Comparison of ENCODE assay signal across 16 mouse cellular contexts in the genomic region with DNA sequence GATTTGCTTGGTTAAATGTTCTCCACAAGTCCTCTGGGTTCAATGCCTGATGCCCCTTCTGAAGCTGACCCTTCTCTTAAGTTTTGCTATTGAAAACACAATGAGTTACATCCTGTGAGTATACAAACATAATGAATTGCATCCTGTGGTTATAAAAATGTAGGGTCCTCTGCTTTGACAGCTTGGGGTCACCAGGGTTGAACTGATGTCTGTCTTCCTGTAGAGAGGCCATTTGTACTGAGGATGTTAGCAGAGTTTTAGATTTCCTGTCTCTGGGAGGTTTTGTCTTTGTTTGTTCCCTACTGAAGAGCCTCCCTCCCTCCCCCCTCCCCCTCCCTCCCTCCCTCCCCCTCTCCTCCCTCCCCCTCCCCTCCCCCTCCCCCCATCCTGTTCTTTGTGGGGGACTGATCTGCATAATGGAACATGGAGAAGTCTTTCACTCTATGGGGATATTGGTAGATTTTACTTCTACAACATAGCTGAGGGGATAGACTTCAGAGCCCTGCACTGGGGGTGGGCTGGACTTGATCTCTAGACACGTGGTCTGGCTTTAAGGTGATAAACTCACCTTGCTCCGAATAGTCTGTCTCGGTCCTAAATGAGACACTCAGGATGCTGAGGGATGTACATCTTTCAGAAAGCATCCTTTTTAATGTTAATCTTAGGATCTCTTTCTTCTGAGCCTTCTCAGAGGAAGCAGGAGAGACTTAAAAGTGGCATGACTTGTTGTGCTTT.
A peak's percentile ranks its signal among the peaks of the same experiment; 100 is the strongest.
DNase-seq lines count a peak whose midpoint lies in the region; ATAC-seq and TF ChIP-seq lines count a peak whose summit lies in the region.
"Had no signal": no experiment of that assay in that cellular context is flagged by ENCODE, and none has a peak within 500 bp of the region (broad histone marks: within the 10 kb centered on the region; RNA-seq: fewer than 3 reads in every experiment).

No protein-coding gene starts in this region.

- H3K27me3 ChIP-seq in kidney, embryonic 15.5 days = no peaks in the 10 kb centered on the region
- no peaks in the 10 kb centered on the region for H3K27me3 ChIP-seq in stomach, embryonic 16.5 days (ENCODE audit: control insufficient read depth, insufficient read depth, low read length)
- H3K27me3 ChIP-seq in stomach, postnatal 0 days (ENCODE audit: control insufficient read depth, insufficient read depth, low read length) = no peaks in the 10 kb centered on the region
- H3K27me3 ChIP-seq in limb, embryonic 15.5 days = no peaks in the 10 kb centered on the region
- H3K27me3 ChIP-seq: forebrain, embryonic 15.5 days; hindbrain, embryonic 12.5 days had no signal

- intact Hi-C loops in gastrocnemius, adult 2 months (cut with DNase I) = no loop called here

- 48% methylated on average over 3 of the region's 3 CpGs for WGBS in kidney, embryonic 15.5 days
- WGBS in stomach, embryonic 16.5 days = 56% methylated on average over 3 of the region's 3 CpGs
- 66% methylated on average over 3 of the region's 3 CpGs for WGBS in stomach, postnatal 0 days
- WGBS in limb, embryonic 15.5 days = 41% methylated on average over 3 of the region's 3 CpGs

- no peaks in the 10 kb centered on the region for H3K36me3 ChIP-seq in kidney, embryonic 15.5 days
- no peaks in the 10 kb centered on the region for H3K36me3 ChIP-seq in stomach, embryonic 16.5 days (ENCODE audit: control insufficient read depth, insufficient read depth, low read length)
- H3K36me3 ChIP-seq in stomach, postnatal 0 days (ENCODE audit: control insufficient read depth, insufficient read depth, low read length) = no peaks in the 10 kb centered on the region
- H3K36me3 ChIP-seq in limb, embryonic 15.5 days = 0 out of 2 replicates have a peak, but pooled peaks cover 4% of the 10 kb centered on the region
- H3K36me3 ChIP-seq: forebrain, embryonic 15.5 days; hindbrain, embryonic 12.5 days had no signal

- TF ChIP-seq CTCF in stomach, postnatal 0 days (IDR thresholded peaks at IDR 0.05; ENCODE audit: low read depth) = no peak
- no peak for TF ChIP-seq CTCF in gastrocnemius, adult 2 months (IDR thresholded peaks at IDR 0.05)

- peak overlapping the region; percentile 51; the same call in 1 of the 2 replicates for H3K27ac ChIP-seq in kidney, embryonic 15.5 days
- H3K27ac ChIP-seq in stomach, embryonic 16.5 days (ENCODE audit: low read length) = peak overlapping the region; percentile 15; the same call in 1 of the 2 replicates
- H3K27ac ChIP-seq in stomach, postnatal 0 days (replicated peaks) = no peak overlapping the region
- H3K27ac ChIP-seq in limb, embryonic 15.5 days = peak overlapping the region; percentile 8; the same call in 1 of the 2 replicates
- no peak overlapping the region for H3K27ac ChIP-seq in gastrocnemius, adult 2 months
- H3K27ac ChIP-seq: forebrain, embryonic 15.5 days; heart, adult 2 months; hindbrain, embryonic 12.5 days; liver, embryonic 14.5 days had no signal

- no peak overlapping the region for H3K4me3 ChIP-seq in kidney, embryonic 15.5 days (replicated peaks)
- H3K4me3 ChIP-seq in stomach, embryonic 16.5 days (replicated peaks; ENCODE audit: low read length) = no peak overlapping the region
- H3K4me3 ChIP-seq in stomach, postnatal 0 days (ENCODE audit: low read depth, low read length) = no peak overlapping the region
- H3K4me3 ChIP-seq in limb, embryonic 15.5 days = no peak overlapping the region
- H3K4me3 ChIP-seq in gastrocnemius, adult 2 months = no peak overlapping the region
- H3K4me3 ChIP-seq: forebrain, embryonic 15.5 days; heart, adult 2 months; hindbrain, embryonic 12.5 days had no signal

- H3K9ac ChIP-seq in kidney, embryonic 15.5 days = no peak overlapping the region
- H3K9ac ChIP-seq in stomach, embryonic 16.5 days (ENCODE audit: low read length) = no peak overlapping the region
- H3K9ac ChIP-seq in stomach, postnatal 0 days (ENCODE audit: low read length) = no peak overlapping the region
- H3K9ac ChIP-seq in limb, embryonic 15.5 days = no peak overlapping the region
- H3K9ac ChIP-seq: forebrain, embryonic 15.5 days; hindbrain, embryonic 12.5 days; liver, embryonic 14.5 days had no signal

- peaks cover 10% of the 10 kb centered on the region for H3K4me1 ChIP-seq in kidney, embryonic 15.5 days
- 0 out of 2 replicates have a peak, but pooled peaks cover 2% of the 10 kb centered on the region for H3K4me1 ChIP-seq in stomach, embryonic 16.5 days (ENCODE audit: control insufficient read depth, insufficient read depth, low read length)
- H3K4me1 ChIP-seq in stomach, postnatal 0 days (replicated peaks; ENCODE audit: control insufficient read depth, insufficient read depth) = no peaks in the 10 kb centered on the region
- H3K4me1 ChIP-seq in limb, embryonic 15.5 days = peaks cover 5% of the 10 kb centered on the region; the same call in 1 of the 2 replicates

- no peaks in the 10 kb centered on the region for H3K9me3 ChIP-seq in kidney, embryonic 15.5 days (replicated peaks)
- H3K9me3 ChIP-seq in stomach, embryonic 16.5 days (replicated peaks; ENCODE audit: control insufficient read depth, low read length) = no peaks in the 10 kb centered on the region
- H3K9me3 ChIP-seq in stomach, postnatal 0 days (ENCODE audit: control insufficient read depth, low read length) = no peaks in the 10 kb centered on the region
- no peaks in the 10 kb centered on the region for H3K9me3 ChIP-seq in limb, embryonic 15.5 days
- H3K9me3 ChIP-seq: forebrain, embryonic 15.5 days; hindbrain, embryonic 12.5 days had no signal

- H3K4me2 ChIP-seq in kidney, embryonic 15.5 days = no peak overlapping the region
- H3K4me2 ChIP-seq in stomach, embryonic 16.5 days (ENCODE audit: low read depth, low read length) = no peak overlapping the region
- no peak overlapping the region for H3K4me2 ChIP-seq in stomach, postnatal 0 days (replicated peaks; ENCODE audit: low read depth)
- H3K4me2 ChIP-seq in limb, embryonic 15.5 days = no peak overlapping the region
- H3K4me2 ChIP-seq: forebrain, embryonic 15.5 days; hindbrain, embryonic 12.5 days had no signal

- no peak for DNase-seq in kidney, postnatal 10 days
- no peak for DNase-seq in stomach, postnatal 0 days (ENCODE audit: low spot score)
- DNase-seq in ZHBTc4 (ENCODE audit: low read depth, low spot score) = peak; percentile 50
- no peak for DNase-seq in gastrocnemius, adult 2 months
- DNase-seq: cerebellum, postnatal 14 days; heart, adult 2 months; left cerebral cortex, postnatal 4 days; midbrain, embryonic 14.5 days; right cerebral cortex, postnatal 14 days had no signal

- TF ChIP-seq EP300 in stomach, postnatal 0 days (optimal IDR thresholded peaks at IDR 0.05) = no peak

- ATAC-seq in kidney, embryonic 15.5 days (replicated peaks; ENCODE audit: low FRiP score) = no peak
- no peak for ATAC-seq in stomach, embryonic 16.5 days (ENCODE audit: insufficient read depth, low FRiP score)
- no peak for ATAC-seq in stomach, postnatal 0 days (ENCODE audit: low FRiP score, low TSS enrichment)
- no peak for ATAC-seq in limb, embryonic 15.5 days (ENCODE audit: insufficient number of reproducible peaks, low FRiP score, low TSS enrichment, low read depth)
- ATAC-seq: forebrain, embryonic 15.5 days; intestine, postnatal 0 days had no signal

Comparison
In these comparisons a context has a peak if more than half of its experiments do, and no peak if none do; other contexts are left out.
1. H3K27ac ChIP-seq: peak in kidney, embryonic 15.5 days (single experiment), stomach, embryonic 16.5 days (single experiment) and limb, embryonic 15.5 days (single experiment); none in stomach, postnatal 0 days (single experiment) and gastrocnemius, adult 2 months (single experiment).